Mouse (Mus musculus): Measurements from ENCODE around the gene Fgf22.
"Not testable (repeated sequence)": the region's sequence is repeated elsewhere in the genome, so short reads cannot be mapped to it uniquely, and the experiment has no call there.

Fgf22 gene

DNA sequence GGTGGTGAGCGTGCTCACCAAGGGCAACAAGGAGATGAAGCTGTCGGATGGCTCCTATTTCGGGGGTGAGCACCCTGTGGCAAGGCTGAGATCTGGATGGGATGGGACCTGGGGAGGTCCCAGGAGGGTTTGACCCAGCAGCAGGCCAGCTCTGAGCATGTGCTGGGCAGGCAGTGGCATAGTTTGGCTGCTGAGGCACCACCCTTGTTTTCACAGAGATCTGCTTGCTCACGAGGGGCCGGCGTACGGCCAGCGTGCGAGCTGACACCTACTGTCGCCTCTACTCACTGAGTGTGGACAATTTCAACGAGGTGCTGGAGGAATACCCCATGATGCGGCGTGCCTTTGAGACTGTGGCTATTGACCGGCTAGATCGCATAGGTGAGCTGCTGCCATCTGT lies 21.0 kb upstream of the Fgf22 start:
- no peak for DNase-seq

DNA sequence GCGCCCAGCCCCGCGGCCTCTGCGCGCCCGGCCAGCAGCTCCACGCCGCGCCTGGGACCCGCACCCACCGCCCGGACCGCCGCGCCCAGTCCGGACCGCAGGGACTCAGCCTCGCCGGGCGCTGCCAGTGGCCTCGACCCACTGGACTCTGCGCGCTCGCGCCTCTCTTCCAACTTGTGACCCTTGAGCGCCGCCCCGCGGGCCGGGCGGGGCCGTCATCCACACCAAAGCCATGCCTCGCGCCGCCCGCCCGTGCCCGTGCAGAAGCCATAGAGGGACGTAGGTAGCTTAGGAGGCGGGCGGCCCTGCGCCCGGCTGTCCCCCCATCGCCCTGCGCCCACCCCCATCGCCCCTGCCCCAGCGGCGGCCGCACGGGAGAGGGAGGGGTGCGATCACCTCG lies 19.5 kb upstream of the Fgf22 start:
- DNase-seq, result peak; percentile 39

DNA sequence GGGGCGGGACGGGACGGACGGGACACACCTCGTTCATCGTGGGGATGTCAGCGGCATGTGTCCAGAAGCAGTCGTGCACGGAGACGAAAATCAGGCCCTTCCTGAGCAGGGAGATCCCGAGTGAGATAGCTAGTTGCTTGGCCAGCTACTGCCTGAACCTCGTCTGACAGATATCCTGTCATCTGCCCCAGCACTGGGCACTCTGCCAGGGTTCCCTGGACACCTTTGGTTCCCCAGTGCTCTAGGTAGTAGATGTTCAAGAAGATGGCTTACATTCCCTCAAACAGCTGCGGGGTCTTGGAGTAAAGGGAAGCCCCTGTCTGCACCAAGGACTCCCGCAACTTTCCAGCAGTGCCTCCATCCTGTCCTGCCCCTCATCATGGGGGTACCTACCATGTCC lies 18.2 kb upstream of the Fgf22 start:
- DNase-seq, result no peak

DNA sequence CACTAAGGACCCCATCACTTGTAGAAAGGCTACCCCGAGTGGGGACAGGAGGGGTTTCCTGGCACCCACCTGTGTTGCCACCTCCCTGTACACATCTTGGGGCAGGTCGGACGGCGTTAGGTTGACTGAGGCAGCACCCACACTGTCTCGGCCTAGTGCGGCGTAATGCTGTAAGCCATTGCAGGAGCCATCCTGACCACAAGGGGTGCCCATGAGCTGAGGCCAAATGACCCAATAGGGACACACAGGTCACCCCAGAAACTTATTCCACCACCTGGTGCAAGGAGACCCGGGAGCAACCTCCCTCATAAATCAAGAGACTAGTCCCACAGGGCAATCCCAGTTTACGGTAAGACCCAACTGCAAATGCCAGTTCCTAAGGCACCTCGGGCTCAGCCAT lies 16.6 kb upstream of the Fgf22 start:
- DNase-seq, result peak; percentile 50

DNA sequence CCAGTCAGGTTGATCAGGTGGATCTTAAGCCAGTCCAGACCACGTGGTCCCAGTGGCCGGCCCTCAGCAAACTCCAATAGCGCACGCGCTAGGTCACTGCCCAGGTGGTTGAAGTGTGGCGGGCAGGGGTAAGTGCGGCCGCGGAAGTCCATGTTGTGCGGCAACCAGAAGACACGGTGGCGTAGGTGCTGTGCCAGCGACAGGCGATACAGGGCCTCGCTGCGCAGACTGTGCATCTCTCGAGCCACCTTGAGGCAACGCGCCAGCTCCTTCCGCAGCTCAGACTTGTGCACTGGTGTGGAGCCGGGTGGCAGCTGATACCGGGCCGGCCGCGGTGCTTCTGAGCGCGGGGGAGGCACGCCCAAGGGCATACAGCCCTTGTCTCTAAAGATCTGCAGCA lies 15.6 kb upstream of the Fgf22 start:
- DNase-seq, result no peak

DNA sequence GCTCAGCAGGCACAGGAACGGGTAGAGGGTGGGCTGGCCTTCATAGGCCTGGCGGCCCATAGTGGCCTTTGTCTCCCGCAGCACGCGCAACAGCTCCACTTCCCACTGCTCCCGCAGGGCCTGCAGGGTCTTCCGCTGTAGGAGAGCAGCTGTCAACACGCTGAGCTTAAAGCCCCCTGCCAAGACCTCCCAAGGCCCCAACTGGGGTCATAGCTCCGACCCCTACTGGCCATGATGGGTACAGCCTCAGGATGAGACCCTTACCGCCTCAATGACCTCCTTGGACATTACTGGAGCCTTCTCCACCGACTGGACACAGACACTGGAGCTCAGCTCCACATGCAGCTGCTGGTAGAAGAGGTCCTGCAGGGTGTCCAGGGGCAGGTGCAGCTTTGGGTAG lies 14.0 kb upstream of the Fgf22 start:
- peak; percentile 71 for DNase-seq

DNA sequence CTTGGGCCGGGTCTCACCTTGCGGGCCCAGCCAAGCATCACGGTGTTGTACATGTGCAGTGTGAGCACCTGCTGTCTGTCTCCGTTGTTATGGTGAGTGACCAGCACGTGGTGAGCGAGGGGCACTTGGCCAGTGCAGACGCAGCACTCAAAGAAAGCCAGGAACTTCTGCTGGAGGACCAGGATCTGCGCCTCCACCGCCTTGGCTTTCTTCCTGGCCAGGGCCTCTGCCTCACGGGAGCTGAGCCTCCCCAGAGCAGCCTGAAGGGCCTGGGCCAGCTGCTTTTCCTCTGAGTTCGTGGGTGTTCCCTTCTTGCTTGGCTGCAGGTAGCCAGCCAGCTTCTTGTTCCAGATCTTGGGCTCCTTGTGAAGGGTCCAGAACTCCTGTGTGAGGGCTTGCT lies 11.7 kb upstream of the Fgf22 start:
- DNase-seq, result no peak

DNA sequence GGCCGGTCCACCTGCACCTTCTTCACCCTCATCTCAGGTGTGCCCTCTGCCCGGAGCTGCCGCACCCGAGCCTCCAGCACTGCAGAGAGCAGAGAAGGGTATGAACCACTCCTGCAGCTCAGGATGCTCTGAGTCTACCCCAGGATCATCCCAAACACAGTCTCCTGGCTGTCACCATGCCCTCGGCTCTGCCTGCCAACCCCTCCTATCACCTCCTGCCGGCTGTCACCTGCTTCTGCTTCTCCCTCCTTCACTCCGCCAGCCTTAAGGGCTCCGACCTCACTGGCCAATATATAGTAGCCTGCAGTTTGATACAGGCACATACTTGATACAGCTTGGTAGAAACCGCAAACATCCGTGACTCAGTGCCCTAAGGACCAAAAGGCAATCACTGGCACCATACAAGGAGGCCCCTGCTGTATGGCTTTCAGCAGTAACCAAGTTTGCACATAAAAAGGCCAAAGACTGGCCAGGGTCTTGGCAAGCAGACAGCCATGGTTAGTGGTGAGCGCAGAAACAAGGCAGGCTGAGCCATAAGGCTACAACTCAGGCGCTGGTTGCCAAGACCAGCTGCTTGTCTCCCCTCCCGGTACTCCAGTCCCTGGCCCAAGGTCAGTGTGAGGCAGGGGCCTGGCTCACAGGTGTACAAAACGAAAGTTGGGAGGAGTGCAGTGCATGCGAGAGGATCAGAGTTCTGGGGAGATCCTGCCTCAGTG lies 11.1 kb upstream of the Fgf22 start:
- DNase-seq, result no peak

DNA sequence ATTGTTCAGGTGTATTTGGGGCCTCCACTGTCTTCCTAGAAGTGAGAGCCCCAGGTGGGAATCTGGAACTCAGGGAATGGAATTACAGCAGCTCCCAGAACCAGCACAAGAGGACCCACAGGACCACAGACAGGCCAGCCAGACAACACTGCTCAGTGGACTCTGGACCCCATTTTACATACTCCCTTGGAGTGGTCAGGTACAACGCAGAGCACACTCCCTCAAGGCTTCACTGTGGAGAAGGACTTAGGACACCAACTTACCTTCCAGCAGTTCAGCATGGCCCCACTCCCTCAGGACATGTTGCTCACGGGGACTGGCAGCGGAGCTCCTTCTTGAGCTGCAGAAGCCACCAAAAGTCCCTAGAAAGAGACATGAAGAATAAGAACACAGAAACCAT lies 9.5 kb upstream of the Fgf22 start:
- no peak for DNase-seq

DNA sequence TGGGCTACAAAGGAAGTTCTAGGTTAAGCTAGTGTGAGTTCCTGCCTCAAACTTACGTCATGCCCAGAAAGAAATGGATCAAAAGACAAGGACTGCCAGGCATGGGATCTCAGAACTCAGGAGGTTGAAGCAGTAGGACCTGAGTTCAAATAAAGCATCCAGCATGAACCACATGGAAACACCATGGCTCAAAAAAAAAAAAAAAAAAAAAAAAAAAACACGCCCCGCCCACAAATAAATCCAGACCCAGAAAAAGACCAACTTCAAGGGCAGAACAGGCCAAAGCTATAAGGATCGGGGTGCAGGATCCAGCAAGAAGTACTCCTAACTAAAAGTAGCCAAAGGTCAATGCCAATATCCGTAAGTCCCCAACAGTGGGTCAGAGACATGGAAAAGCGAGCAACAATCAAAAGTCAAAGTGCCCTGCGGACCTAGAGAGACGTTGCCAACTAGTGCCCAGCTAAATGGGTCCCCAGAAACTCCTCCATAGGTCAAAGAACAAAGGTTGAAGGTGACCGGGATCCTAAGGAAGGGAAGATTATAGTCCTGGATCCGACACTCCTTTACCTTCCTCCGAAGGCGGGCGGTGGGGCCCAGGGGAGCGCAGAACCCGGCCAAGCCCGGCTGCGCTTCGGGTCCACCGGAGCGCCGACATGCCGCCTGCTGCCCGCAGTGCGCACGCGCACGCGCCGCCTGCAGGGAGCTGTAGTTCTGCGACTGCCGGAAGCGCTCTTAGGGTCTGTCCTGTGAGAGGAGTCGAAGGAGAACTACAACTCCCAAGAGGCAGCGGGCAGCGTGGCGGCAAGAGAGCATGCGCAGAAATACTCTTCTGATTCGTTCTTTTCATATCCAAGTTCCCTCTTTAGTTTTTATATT lies 8.7 kb upstream of the Fgf22 start, which contains the start of gene Polrmt:
Polrmt (minus strand) TSS at position 684 of the 876 bp plus-strand sequence.
- DNase-seq, result peak; percentile 98

DNA sequence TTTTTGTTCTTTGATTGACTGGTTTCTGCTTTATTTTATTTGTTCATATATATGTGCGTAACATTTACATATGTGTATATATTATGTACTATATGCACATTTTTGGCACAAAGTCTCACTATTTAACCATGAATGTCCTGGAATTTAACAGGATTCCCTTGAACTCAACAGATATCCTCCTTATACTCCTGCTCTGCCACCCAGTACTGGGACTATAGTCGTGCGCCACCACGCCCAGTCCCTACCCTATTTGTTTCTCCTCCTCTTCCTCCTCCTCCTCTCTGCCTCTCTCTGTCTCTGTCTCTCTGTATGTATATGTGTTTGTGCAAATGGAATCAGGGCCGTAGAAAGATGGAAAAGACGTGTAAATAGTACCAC lies 8.1 kb upstream of the Fgf22 start:
- DNase-seq, result no peak

DNA sequence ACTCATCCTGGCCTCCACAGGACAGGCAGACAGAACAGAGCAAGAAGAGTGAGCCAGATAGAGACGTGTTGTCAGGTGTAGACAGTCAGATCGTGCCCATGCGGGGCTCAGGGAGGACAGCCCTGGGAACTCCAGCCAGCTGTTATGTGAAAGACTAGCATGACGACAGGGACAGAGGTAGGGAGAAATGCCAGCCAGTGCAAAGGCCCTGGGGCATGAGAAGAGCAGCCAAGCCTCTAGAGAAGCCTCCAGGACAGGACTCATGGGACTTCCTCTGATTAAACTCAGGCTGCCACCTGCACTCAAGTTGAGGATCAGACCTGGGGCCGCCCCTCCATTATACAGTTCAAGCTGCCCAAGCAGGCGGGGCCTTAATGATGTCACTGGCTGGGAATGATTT lies 6.4 kb upstream of the Fgf22 start:
- DNase-seq, result no peak

DNA sequence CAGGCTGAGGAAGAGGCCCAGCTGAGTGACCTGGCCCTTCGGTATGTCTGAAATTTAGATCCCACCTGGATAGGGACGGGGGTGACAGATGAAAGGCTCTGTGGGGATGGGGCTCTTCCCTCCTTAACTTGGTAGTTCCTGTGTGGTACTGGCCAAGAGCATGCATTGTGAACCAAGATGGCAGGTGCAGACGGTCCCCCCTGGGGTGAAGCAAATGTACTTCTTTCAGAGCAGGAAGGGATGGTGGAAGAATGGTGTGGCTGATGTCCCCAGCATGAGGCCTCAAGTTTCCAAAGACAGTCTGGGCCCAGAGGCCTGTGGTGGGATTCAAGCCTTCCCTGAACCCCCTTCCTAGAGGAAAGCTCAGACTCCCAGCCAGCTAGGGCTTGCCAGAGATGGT lies 978 bp downstream of the Fgf22 start:
- DNase-seq, result no peak

DNA sequence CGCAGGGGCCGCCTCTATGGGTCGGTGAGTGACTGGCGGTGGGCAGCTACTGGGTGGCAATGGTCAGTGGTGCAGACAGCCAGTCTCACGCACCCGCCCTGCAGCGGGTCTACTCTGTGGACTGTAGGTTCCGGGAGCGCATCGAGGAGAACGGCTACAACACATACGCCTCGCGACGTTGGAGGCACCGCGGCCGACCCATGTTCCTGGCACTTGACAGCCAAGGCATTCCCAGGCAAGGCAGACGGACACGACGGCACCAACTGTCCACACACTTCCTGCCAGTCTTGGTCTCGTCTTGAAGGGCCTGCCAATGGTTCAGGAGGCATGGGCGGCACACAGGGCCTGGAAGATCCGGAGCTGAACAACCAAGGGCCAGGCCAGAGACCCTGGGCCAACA lies 1.8 kb downstream of the Fgf22 start:
- no peak for DNase-seq

DNA sequence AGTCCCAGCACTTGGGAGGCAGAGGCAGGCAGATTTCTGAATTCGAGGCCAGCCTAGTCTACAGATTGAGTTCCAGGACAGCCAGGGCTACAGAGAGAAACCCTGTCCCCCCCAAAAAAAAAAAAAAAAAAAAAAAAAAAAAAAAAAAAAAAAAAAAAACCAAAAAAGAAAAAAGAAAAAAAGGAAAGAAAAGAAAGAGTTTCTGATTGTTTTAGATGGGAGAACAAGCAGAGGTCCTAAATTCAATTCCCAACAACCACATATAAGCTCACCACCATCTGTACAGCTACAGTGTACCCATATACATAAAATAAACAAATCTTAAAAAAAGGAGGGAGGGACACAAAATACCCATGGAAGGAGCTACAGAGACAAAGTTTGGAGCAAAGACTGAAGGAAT lies 4.8 kb downstream of the Fgf22 start:
- DNase-seq, result not testable (repeated sequence)

DNA sequence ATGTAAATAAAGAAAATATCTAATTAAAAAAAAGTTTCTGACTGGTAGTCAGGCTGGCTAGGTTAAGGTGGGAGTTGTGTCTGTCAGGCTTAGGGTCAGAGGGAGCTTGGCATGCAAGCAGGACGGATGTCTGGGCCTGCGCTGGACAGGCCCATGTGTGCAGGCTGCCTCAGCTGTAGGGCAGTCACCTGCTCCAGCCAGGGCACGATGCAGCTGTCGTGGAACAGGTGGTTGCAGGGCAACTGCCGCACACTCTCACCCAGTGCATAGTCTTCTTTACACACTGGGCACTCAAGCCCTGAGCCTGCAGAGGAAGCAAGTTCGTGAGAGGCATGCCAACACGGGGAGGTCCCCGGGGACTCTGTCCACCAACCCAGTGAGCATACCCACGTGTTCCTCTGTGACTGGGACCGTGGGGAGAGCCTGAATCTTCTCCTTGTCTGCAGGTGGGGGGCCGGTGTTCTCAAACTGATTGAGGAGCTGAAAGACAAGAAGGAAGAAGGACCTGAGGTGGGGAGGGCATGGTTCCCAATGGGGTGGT lies 5.8 kb downstream of the Fgf22 start:
- no peak for DNase-seq

DNA sequence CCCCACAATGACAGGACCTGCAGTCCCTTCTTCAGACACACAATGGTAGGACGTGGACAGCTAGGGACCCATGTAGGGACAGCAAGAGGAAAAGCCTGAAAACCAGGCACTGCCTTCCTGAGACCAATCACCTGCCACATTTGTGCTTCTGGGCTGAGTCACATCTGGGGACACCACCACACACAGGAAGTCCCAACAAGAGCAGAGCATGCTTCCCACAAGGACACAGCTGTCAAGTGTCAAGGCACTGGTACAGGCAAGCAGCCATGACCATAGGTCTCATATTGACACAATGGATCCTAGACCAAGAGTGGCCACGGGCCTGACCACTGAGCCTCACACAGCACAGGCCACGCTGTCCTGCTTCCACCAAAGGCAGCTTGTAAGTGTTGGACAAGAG lies 8.0 kb downstream of the Fgf22 start:
- DNase-seq, result no peak

DNA sequence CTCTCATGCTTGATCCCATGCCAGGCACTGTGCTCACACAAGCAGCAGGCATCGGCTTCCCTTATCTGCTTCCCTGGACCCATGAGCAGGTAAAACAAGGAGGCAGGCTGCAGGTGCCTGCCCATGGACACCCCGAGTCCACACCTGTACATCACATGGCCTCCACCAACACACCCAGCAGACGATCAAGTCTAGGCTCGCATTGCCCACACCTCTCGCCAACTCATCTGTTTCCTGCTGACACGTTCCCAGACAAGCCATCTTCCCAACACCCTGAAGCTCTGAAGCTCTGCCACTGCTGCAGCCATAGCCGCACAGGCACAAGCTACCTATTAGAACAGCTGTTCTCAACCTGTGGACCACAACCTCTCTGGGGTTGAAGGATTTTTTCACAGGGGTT lies 9.4 kb downstream of the Fgf22 start:
- no peak for DNase-seq

DNA sequence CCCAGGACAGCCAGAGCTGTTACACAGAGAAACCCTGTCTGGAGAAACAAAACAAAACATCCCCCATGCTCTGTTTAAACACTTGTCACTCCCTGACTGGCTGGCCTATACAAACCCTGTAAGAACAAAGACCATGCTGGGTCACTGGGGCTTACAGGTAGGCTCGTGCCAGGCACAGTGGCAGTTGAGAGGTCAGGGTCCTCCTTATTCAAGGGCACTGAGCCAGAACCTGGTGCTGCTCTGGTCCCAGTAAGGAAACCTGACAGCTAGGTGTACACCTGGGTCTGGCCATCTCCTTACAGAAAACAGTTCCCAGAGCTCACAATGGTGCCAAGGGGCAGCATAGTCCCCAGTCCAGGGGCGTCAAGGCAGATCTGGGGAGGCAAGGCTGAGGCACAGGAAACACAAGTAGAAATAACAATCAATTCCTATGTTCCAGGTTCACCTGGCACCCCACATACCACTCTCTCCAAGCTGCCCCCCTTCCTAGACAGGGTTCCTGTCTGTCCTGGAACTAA lies 10.4 kb downstream of the Fgf22 start:
- no peak for DNase-seq

DNA sequence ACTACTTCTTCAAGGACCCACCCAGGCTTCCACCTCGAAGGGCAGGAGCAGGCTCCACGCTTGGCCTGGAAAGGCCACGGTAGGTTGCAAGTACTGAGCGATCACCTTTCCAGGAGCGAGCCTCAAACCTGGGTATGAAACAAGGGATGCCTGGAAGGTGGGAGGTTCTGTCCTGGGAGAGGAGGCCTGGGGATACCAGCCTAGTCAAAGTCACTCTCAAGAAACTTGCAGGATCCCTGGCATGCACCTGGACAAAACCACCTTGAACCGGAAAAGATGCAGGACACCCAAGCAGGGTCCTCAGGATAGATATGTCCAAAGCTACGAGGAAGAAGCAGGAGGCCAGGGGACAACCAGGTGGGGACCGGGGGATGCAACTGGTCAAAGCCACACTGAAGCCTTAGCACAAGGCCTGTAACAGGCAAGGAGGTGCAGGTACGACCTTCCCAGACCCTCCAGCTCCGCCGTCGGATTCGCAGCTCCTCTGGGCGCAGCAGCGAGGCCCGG lies 11.2 kb downstream of the Fgf22 start:
- no peak for DNase-seq

DNA sequence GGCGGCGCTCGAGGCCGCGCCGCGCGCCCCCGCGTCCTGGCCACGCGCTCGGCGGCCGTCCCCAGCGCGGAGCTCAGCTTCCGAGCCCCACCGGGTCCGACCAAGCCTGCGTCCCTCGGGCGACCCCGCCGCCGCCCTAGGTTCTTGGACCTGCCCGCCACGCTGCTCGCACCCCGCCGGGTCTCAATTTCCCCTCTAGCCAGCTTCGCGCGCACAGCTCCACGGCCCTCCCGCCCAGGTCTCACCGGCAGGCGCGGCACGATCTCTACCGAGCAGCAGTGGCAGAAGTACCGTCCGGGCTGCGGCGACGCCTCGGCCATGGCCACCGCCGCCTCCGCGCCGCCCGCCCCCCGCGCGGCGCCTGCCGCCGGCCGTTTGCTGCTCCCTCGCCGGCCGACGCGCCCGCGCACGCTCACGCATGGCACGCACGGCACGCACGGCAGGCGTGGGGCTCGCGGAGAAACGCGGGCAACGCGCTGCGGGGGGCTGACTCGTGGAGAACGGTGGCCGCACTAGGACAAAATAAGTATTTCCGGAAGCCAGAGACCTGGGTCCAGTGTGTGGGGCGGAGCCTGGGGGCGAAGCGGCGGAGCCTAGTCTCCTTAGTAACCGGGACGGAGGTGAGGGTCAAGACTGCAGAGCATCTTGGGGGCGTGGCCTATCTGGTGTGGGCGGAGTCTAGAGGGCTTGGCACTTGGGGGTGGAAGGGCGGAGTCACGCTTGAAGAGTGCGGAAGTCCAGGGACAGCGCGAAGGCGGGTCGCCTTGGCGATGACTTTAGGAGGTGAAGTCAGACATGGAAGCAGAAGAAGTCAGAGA lies 11.8 kb downstream of the Fgf22 start, which contains the start of gene Rnf126:
Rnf126 (minus strand) TSS at position 445 of the 818 bp plus-strand sequence.
- peak; percentile 100 for DNase-seq

DNA sequence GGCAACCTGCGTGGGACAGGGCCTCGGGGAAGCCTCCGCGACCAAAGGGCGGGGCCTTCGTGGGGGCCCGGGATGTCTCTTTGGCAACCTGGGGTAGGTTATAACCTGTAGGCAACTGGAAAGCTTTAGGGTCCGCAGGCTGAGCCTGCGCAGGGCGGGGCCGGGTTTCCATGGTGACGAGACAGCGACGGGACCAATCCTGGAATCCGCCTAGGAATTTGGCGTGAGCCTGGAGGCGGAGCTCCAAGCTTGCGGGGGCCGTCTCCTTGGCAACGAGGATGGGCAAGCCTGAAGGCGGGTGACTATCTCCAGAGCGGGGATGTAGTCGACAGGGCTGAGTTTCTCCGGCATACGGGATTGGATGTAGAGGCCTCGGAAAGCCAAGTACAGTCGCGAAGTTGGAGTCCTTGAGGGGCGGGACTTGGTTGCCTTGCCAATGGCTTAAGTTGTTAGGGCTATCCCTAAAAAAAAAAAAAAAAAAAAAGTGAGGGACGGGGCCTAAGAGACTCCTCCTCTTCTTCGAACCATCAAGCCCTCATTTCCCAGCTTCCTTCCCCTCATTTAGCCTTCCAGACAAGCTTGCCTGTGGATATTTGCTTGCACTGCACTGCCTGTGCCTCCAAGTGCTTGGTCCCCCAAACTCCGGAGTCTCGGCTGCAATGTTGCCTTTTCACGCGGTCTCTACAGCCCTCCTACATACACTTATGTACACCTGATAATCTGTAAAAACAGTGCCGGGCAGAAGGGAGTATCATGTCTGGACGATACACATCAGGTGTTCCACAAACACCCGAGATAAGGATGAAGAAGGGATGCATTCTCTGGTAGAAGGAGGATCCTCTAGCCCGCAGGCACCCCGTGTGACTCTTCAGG lies 12.7 kb downstream of the Fgf22 start:
- DNase-seq, result peak; percentile 97

Measured in retina, postnatal 1 day (tissue).